Mouse (Mus musculus) embryonic stem cell, embryonic (primary cell): ENCODE results near the gene Gns.

Experiments
- CTCF ChIA-PET, 4 experiments: fragments of 300-600 bp in 2 of 4; fragments of 350-600 bp in 2 of 4; sonication (Branson Sonifier 250); formaldehyde crosslinking; loops; one replicate each; lab custom pipeline; 2022; ENCODE audit warnings: inconsistent platforms in 2 of 4; lab: Charles Lee
- POLR2A ChIA-PET, 4 experiments: fragments of 300-600 bp in 2 of 4; fragments of 350-600 bp in 2 of 4; sonication (Branson Sonifier 250); formaldehyde crosslinking; loops; one replicate each; lab custom pipeline; 2022; ENCODE audit warnings: antibody characterized with exemption in 4 of 4, inconsistent platforms in 1 of 4; lab: Charles Lee

Gns gene

GRCm38 (mm10) chr10:121364801-121365564, at the start of gene Gns:
Gns (plus strand) TSS chr10:121365090.
- ChIA-PET POLR2A (interaction anchor here in 3 of 4 experiments (0.6 to 4.3 kb wide), 21 partner anchors 9 to 1161 kb away, joined by 3 to 26 read pairs (median 4); partner anchors contain the start of genes Lemd3 (in 2 of the 3) and Rassf3 (in 1 of the 3)), CTCF (interaction anchor here in 3 of 4 experiments (0.5 to 1.3 kb wide), 7 partner anchors 25 to 532 kb away, joined by 3 to 6 read pairs (median 4); partner anchors contain the start of gene Wif1 (in 1 of the 3))

GRCm38 (mm10) chr10:121315321-121316283, 49.3 kb upstream of the Gns start:
- CTCF ChIA-PET, result interaction anchor here in 2 of 4 experiments (1.0 to 1.1 kb wide), 2 partner anchors 15 to 16 kb away, joined by 3 to 5 read pairs; no protein-coding TSS in a partner anchor
- POLR2A ChIA-PET, result no interaction called here

- CTCF ChIA-PET, result interaction anchor here in 2 of 4 experiments (1.0 to 1.1 kb wide), 2 partner anchors 14 to 15 kb away, joined by 3 to 5 read pairs; no protein-coding TSS in a partner anchor
- POLR2A ChIA-PET, result no interaction called here
Observed at GRCm38 (mm10) chr10:121316361-121316760, 48.5 kb upstream of the Gns start.

GRCm38 (mm10) chr10:121318397-121318950, 46.4 kb upstream of the Gns start:
- POLR2A ChIA-PET, result no interaction called here
- CTCF ChIA-PET, result no interaction called here

GRCm38 (mm10) chr10:121323493-121323892, 41.4 kb upstream of the Gns start:
- ChIA-PET CTCF (no interaction called here), POLR2A (no interaction called here)

GRCm38 (mm10) chr10:121326167-121326566, 38.7 kb upstream of the Gns start:
- ChIA-PET CTCF (interaction anchor here in 1 of 4 experiments (0.6 kb wide), 1 partner anchor 19 kb away, joined by 4 read pairs; no protein-coding TSS in a partner anchor), POLR2A (no interaction called here)

- POLR2A ChIA-PET, result no interaction called here
- CTCF ChIA-PET, result interaction anchor here in 3 of 4 experiments (0.5 to 1.7 kb wide), 6 partner anchors 18 to 1158 kb away, joined by 3 to 5 read pairs (median 3); no protein-coding TSS in a partner anchor
Observed at GRCm38 (mm10) chr10:121329586-121329985, 35.3 kb upstream of the Gns start.

GRCm38 (mm10) chr10:121330940-121331339, 34.0 kb upstream of the Gns start:
- CTCF ChIA-PET, result interaction anchor here in 3 of 4 experiments (0.5 to 1.7 kb wide), 8 partner anchors 10 to 299 kb away, joined by 3 to 5 read pairs (median 3); no protein-coding TSS in a partner anchor
- POLR2A ChIA-PET, result no interaction called here

- ChIA-PET POLR2A (interaction anchor here in 1 of 4 experiments (0.7 kb wide), 1 partner anchor 9 kb away, joined by 3 read pairs; no protein-coding TSS in a partner anchor), CTCF (interaction anchor here in 3 of 4 experiments (0.6 to 1.0 kb wide), 4 partner anchors 16 to 139 kb away, joined by 3 to 8 read pairs (median 5); partner anchors contain the start of gene Gns (in 1 of the 3))
Observed at GRCm38 (mm10) chr10:121334576-121334975, 30.3 kb upstream of the Gns start.

GRCm38 (mm10) chr10:121336536-121336935, 28.4 kb upstream of the Gns start:
- ChIA-PET POLR2A (interaction anchor here in 3 of 4 experiments (0.6 to 1.7 kb wide), 9 partner anchors 8 to 192 kb away, joined by 3 to 7 read pairs (median 4); partner anchors contain the start of genes Tbc1d30 (in 2 of the 3) and Gns (in 1 of the 3)), CTCF (interaction anchor here in 1 of 4 experiments (0.6 to 1.3 kb wide), 2 partner anchors 14 to 29 kb away, joined by 3 read pairs; no protein-coding TSS in a partner anchor)

GRCm38 (mm10) chr10:121340754-121341593, 23.9 kb upstream of the Gns start:
- POLR2A ChIA-PET, result interaction anchor here in 1 of 4 experiments (0.6 to 1.5 kb wide), 3 partner anchors 10 to 288 kb away, joined by 3 read pairs; partner anchors contain the start of gene Tbc1d30

GRCm38 (mm10) chr10:121342260-121342659, 22.6 kb upstream of the Gns start:
- ChIA-PET POLR2A (interaction anchor here in 1 of 4 experiments (1.5 kb wide), 1 partner anchor 9 kb away, joined by 3 read pairs; the partner anchor contains the start of gene Tbc1d30), CTCF (interaction anchor here in 1 of 4 experiments (0.5 kb wide), 1 partner anchor 68 kb away, joined by 5 read pairs; no protein-coding TSS in a partner anchor)

More at GRCm38 (mm10) chr10:121340754-121341593, 23.9 kb upstream of the Gns start:
- CTCF ChIA-PET, result interaction anchor here in 2 of 4 experiments (0.6 kb wide), 2 partner anchors 9 to 201 kb away, joined by 3 to 11 read pairs; no protein-coding TSS in a partner anchor

- POLR2A ChIA-PET, result no interaction called here
Observed at GRCm38 (mm10) chr10:121343867-121344266, 21.0 kb upstream of the Gns start.

GRCm38 (mm10) chr10:121349244-121349643, 15.6 kb upstream of the Gns start:
- ChIA-PET CTCF (no interaction called here), POLR2A (no interaction called here)

More at GRCm38 (mm10) chr10:121343867-121344266, 21.0 kb upstream of the Gns start:
- CTCF ChIA-PET, result no interaction called here

- CTCF ChIA-PET, result interaction anchor here in 3 of 4 experiments (0.5 to 1.0 kb wide), 4 partner anchors 14 to 841 kb away, joined by 3 to 4 read pairs (median 3); no protein-coding TSS in a partner anchor
- POLR2A ChIA-PET, result interaction anchor here in 2 of 4 experiments (1.0 to 1.4 kb wide), 5 partner anchors 9 to 17 kb away, joined by 3 to 4 read pairs (median 4); partner anchors contain the start of gene Gns (in 1 of the 2)
Observed at GRCm38 (mm10) chr10:121350357-121351065, 14.4 kb upstream of the Gns start.
